In the genomic region with DNA sequence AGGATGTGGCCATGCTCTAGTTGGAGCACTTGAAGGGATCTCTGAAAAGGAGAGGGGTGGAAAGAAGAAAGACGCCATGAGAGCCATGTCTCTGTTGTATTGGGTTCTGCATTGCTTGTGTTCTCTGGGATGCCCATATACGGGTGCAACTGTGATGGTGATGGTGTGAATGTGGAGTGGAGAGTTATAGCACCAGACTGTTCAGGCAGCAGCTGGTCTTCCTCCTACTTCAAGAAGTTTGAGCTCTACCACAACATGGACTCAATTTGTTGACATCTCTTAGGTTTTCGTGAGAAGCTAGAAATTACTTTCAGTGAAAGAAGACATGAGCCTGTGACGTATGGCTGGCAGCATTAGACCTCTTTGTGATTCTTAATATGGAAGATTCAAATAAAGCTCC, we compare ENCODE assay signal across 34 mouse cellular contexts. TPM values are rescaled to one million over a fixed set of nuclear protein-coding genes. Genes with fewer than 3 reads are reported as not detected.
"Had no signal": no experiment of that assay in that cellular context is flagged by ENCODE, and none has a peak within 500 bp of the region (broad histone marks: within the 10 kb centered on the region; RNA-seq: fewer than 3 reads in every experiment).

No protein-coding gene starts in this region.

- H3K27me3 ChIP-seq: heart, embryonic 12.5 days; heart, embryonic 13.5 days; heart, embryonic 15.5 days; hindbrain, embryonic 12.5 days; hindbrain, embryonic 13.5 days; hindbrain, embryonic 15.5 days; intestine, embryonic 15.5 days; kidney, embryonic 15.5 days had no signal

- H3K9me3 ChIP-seq: heart, embryonic 10.5 days; heart, embryonic 12.5 days; heart, embryonic 13.5 days; heart, embryonic 15.5 days; hindbrain, embryonic 10.5 days; hindbrain, embryonic 12.5 days; hindbrain, embryonic 13.5 days; hindbrain, embryonic 15.5 days; intestine, embryonic 15.5 days; kidney, embryonic 15.5 days had no signal

- H3K36me3 ChIP-seq: heart, embryonic 10.5 days; heart, embryonic 12.5 days; heart, embryonic 13.5 days; heart, embryonic 15.5 days; hindbrain, embryonic 10.5 days; hindbrain, embryonic 12.5 days; hindbrain, embryonic 13.5 days; hindbrain, embryonic 15.5 days; intestine, embryonic 15.5 days; kidney, embryonic 15.5 days had no signal

- H3K4me1 ChIP-seq: heart, embryonic 10.5 days; heart, embryonic 12.5 days; heart, embryonic 13.5 days; heart, embryonic 15.5 days; hindbrain, embryonic 10.5 days; hindbrain, embryonic 12.5 days; hindbrain, embryonic 13.5 days; hindbrain, embryonic 15.5 days; intestine, embryonic 15.5 days; kidney, embryonic 15.5 days had no signal

- H3K4me3 ChIP-seq: heart, embryonic 10.5 days; heart, embryonic 12.5 days; heart, embryonic 13.5 days; heart, embryonic 15.5 days; hindbrain, embryonic 10.5 days; hindbrain, embryonic 12.5 days; hindbrain, embryonic 13.5 days; hindbrain, embryonic 15.5 days; intestine, embryonic 15.5 days; kidney, embryonic 15.5 days; layer of hippocampus, adult 2 months; left cerebral cortex, adult 2 months had no signal

- DNase-seq: heart, postnatal 10 days; heart, postnatal 36 days; heart, postnatal 4 days; kidney, adult 11 months; kidney, adult 18-20 months; kidney, adult 2 months; kidney, adult 8-10 months; kidney, adult 9 months; kidney, postnatal 10 days; kidney, postnatal 14 days; kidney, postnatal 25 days; kidney, postnatal 36 days; kidney, postnatal 4 days; layer of hippocampus, adult 9-11 months; layer of hippocampus, postnatal 36 days had no signal

- H3K27ac ChIP-seq: heart, embryonic 10.5 days; heart, embryonic 13.5 days; heart, embryonic 15.5 days; hindbrain, embryonic 10.5 days; hindbrain, embryonic 12.5 days; hindbrain, embryonic 13.5 days; hindbrain, embryonic 14.5 days; hindbrain, embryonic 15.5 days; hindbrain, postnatal 0 days; intestine, embryonic 15.5 days; kidney, embryonic 15.5 days; kidney, postnatal 0 days; layer of hippocampus, adult 2 months; left cerebral cortex, adult 2 months had no signal

- ATAC-seq: hindbrain, embryonic 16.5 days; hindbrain, postnatal 0 days; inflammation-experienced regulatory T-cells, adult 6 months; intestine, embryonic 15.5 days; intestine, embryonic 16.5 days; intestine, postnatal 0 days had no signal

RNA-seq across cellular contexts. Expression of a gene that starts 44.8 kb away (rescaled TPM):
- polyA plus RNA-seq: inflammation-experienced regulatory T-cells, adult 6 months had no signal
